Mouse (Mus musculus): Measurements from ENCODE around the gene Ccl24.

DNA sequence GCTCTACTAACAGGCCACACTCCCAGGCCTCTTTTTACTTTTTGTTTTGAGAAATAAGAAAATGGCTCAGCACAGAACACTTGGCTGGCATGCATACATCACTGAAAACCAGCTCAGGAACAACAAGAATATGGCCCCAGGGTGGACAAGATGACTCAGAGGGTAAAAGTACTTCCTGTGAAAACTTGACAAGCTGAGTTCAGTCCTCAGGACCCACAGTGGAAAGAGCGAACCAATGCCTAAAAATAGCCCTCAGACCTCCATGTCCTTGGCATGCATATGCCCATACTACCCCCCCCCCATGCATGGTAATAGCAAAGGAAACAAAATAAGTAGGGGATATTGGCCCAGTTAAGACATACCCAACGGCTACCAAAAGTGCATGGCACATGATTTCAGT is 42.9 kb downstream of the Ccl24 start:
- no peak for TF ChIP-seq CTCF (IDR thresholded peaks at IDR 0.05; ENCODE audit: low read depth)
- TF ChIP-seq EP300 (IDR thresholded peaks at IDR 0.05; ENCODE audit: low read depth) = no peak
